In genomic region chr4:84050243-84050642, GRCm38 (mm10) we compare ENCODE assay signal across 27 mouse cellular contexts.
DNase-seq lines count a peak whose midpoint lies in the region; ATAC-seq lines count a peak whose summit lies in the region.
"Had no signal": no experiment of that assay in that cellular context is flagged by ENCODE, and none has a peak within 500 bp of the region (broad histone marks: within the 10 kb centered on the region; RNA-seq: fewer than 3 reads in every experiment).

No protein-coding gene starts in this region.

- peaks cover 14% of the 10 kb centered on the region for H3K4me1 ChIP-seq in kidney, embryonic 15.5 days
- H3K4me1 ChIP-seq in limb, embryonic 11.5 days (ENCODE audit: control insufficient read depth, insufficient read depth, low read length), result peaks cover 2% of the 10 kb centered on the region; the same call in 1 of the 2 replicates
- peaks cover 19% of the 10 kb centered on the region for H3K4me1 ChIP-seq in limb, embryonic 10.5 days
- no peaks in the 10 kb centered on the region for H3K4me1 ChIP-seq in liver, embryonic 11.5 days (replicated peaks; ENCODE audit: control insufficient read depth, insufficient read depth, low read length)
- H3K4me1 ChIP-seq: embryonic facial prominence, embryonic 13.5 days; embryonic facial prominence, embryonic 15.5 days; forebrain, embryonic 12.5 days had no signal

- H3K9me3 ChIP-seq in kidney, embryonic 15.5 days (replicated peaks), result no peaks in the 10 kb centered on the region
- no peaks in the 10 kb centered on the region for H3K9me3 ChIP-seq in limb, embryonic 11.5 days (ENCODE audit: control insufficient read depth, low read length)
- no peaks in the 10 kb centered on the region for H3K9me3 ChIP-seq in limb, embryonic 10.5 days (replicated peaks)
- H3K9me3 ChIP-seq in liver, embryonic 11.5 days (ENCODE audit: control insufficient read depth, low read length), result no peaks in the 10 kb centered on the region
- H3K9me3 ChIP-seq: embryonic facial prominence, embryonic 13.5 days; embryonic facial prominence, embryonic 15.5 days; forebrain, embryonic 10.5 days; forebrain, embryonic 12.5 days had no signal

- H3K27ac ChIP-seq in kidney, embryonic 15.5 days, result peak overlapping the region; percentile 15; the same call in 1 of the 2 replicates
- no peak overlapping the region for H3K27ac ChIP-seq in limb, embryonic 11.5 days (replicated peaks; ENCODE audit: low read depth, low read length)
- H3K27ac ChIP-seq in limb, embryonic 10.5 days, result no peak overlapping the region
- no peak overlapping the region for H3K27ac ChIP-seq in liver, embryonic 11.5 days (ENCODE audit: low read depth, low read length)
- H3K27ac ChIP-seq: embryonic facial prominence, embryonic 13.5 days; embryonic facial prominence, embryonic 15.5 days; forebrain, embryonic 10.5 days; forebrain, embryonic 12.5 days had no signal

- no peak overlapping the region for H3K9ac ChIP-seq in kidney, embryonic 15.5 days
- H3K9ac ChIP-seq in limb, embryonic 11.5 days (ENCODE audit: low read length), result no peak overlapping the region
- no peak overlapping the region for H3K9ac ChIP-seq in liver, embryonic 11.5 days (ENCODE audit: low read depth, low read length)
- H3K9ac ChIP-seq: embryonic facial prominence, embryonic 13.5 days; embryonic facial prominence, embryonic 15.5 days; forebrain, embryonic 12.5 days had no signal

- H3K4me3 ChIP-seq in kidney, embryonic 15.5 days (replicated peaks), result no peak overlapping the region
- H3K4me3 ChIP-seq in limb, embryonic 11.5 days (ENCODE audit: low read depth, low read length), result no peak overlapping the region
- no peak overlapping the region for H3K4me3 ChIP-seq in limb, embryonic 10.5 days
- no peak overlapping the region for H3K4me3 ChIP-seq in liver, embryonic 11.5 days (ENCODE audit: low read depth, low read length)
- H3K4me3 ChIP-seq: embryonic facial prominence, embryonic 13.5 days; embryonic facial prominence, embryonic 15.5 days; erythroblast, embryonic 14.5 days; forebrain, embryonic 10.5 days; forebrain, embryonic 12.5 days had no signal

- H3K36me3 ChIP-seq in kidney, embryonic 15.5 days, result no peaks in the 10 kb centered on the region
- no peaks in the 10 kb centered on the region for H3K36me3 ChIP-seq in limb, embryonic 11.5 days (ENCODE audit: control insufficient read depth, insufficient read depth, low read length)
- H3K36me3 ChIP-seq in limb, embryonic 10.5 days, result no peaks in the 10 kb centered on the region
- H3K36me3 ChIP-seq in liver, embryonic 11.5 days (ENCODE audit: control insufficient read depth, insufficient read depth, low read length), result no peaks in the 10 kb centered on the region
- H3K36me3 ChIP-seq: embryonic facial prominence, embryonic 13.5 days; embryonic facial prominence, embryonic 15.5 days; forebrain, embryonic 10.5 days; forebrain, embryonic 12.5 days; G1E had no signal

- peak; percentile 57 for DNase-seq in heart, adult 11 months
- no peak for DNase-seq in heart, adult 18-20 months
- no peak for DNase-seq in kidney, postnatal 4 days
- DNase-seq in limb, embryonic 11.5 days (ENCODE audit: low spot score), result no peak
- no peak for DNase-seq in limb, embryonic 10.5 days (ENCODE audit: low spot score)
- no peak for DNase-seq in liver, embryonic 11.5 days (ENCODE audit: low spot score)
- DNase-seq: adrenal gland, adult 2 months; adrenal gland, postnatal 10 days; adrenal gland, postnatal 25 days; B cell, adult 2 months; cerebellum, adult 11 months; cerebellum, adult 18-20 months; cerebellum, adult 8-10 months; cerebellum, adult 9-11 months; cerebellum, postnatal 14 days; cerebellum, postnatal 36 days; embryo, embryonic 11 days had no signal

- no peak overlapping the region for H3K4me2 ChIP-seq in kidney, embryonic 15.5 days
- no peak overlapping the region for H3K4me2 ChIP-seq in limb, embryonic 11.5 days (ENCODE audit: low read depth, severe bottlenecking)
- H3K4me2 ChIP-seq in liver, embryonic 11.5 days, result no peak overlapping the region
- H3K4me2 ChIP-seq: embryonic facial prominence, embryonic 13.5 days; embryonic facial prominence, embryonic 15.5 days; forebrain, embryonic 12.5 days had no signal

- H3K27me3 ChIP-seq in kidney, embryonic 15.5 days, result no peaks in the 10 kb centered on the region
- no peaks in the 10 kb centered on the region for H3K27me3 ChIP-seq in limb, embryonic 11.5 days (ENCODE audit: control insufficient read depth, insufficient read depth, low read length)
- no peaks in the 10 kb centered on the region for H3K27me3 ChIP-seq in limb, embryonic 10.5 days (ENCODE audit: low read depth, poor library complexity, severe bottlenecking)
- no peaks in the 10 kb centered on the region for H3K27me3 ChIP-seq in liver, embryonic 11.5 days (replicated peaks; ENCODE audit: control insufficient read depth, insufficient read depth, low read length)
- H3K27me3 ChIP-seq: CH12.LX; embryonic facial prominence, embryonic 15.5 days; forebrain, embryonic 12.5 days had no signal

- ATAC-seq in kidney, embryonic 15.5 days (replicated peaks; ENCODE audit: low FRiP score), result no peak
- peak; percentile 60; the same call in 1 of the 2 replicates for ATAC-seq in limb, embryonic 11.5 days (ENCODE audit: insufficient number of reproducible peaks, low FRiP score, low TSS enrichment, low read depth)
- no peak for ATAC-seq in liver, embryonic 11.5 days (replicated peaks; ENCODE audit: low FRiP score)
- ATAC-seq: CD4-positive, CD25-positive, alpha-beta regulatory T cell, adult 4 months; forebrain, embryonic 14.5 days had no signal

- 22% methylated on average over 6 of the region's 6 CpGs for WGBS in kidney, embryonic 15.5 days
- 48% methylated on average over 6 of the region's 6 CpGs for WGBS in limb, embryonic 11.5 days
- WGBS in limb, embryonic 10.5 days, result 73% methylated on average over 6 of the region's 6 CpGs
- 72% methylated on average over 6 of the region's 6 CpGs for WGBS in liver, embryonic 11.5 days
